Mouse (Mus musculus) embryonic facial prominence, embryonic 12.5 days (tissue): ENCODE results near the gene Ppp1r2. TPM values are rescaled to one million over a fixed set of nuclear protein-coding genes. Genes with fewer than 3 reads are reported as not detected.
"Not testable (repeated sequence)": the region's sequence is repeated elsewhere in the genome, so short reads cannot be mapped to it uniquely, and the experiment has no call there.

ENCODE experiments used
- ATAC-seq: fragments of 200-750 bp; cut with Nextera tagmentation; 2 replicates; pipeline ENCODE4 v1.8.0; 2017; ENCODE audit not compliant: insufficient number of reproducible peaks, insufficient read depth, low FRiP score, low TSS enrichment
- H3K27ac ChIP-seq: fragments of 300-500 bp; sonication (generic); 2 replicates; pipeline ENCODE4 v1.5.1; 2016; ENCODE audit warnings: mild to moderate bottlenecking
- H3K27me3 ChIP-seq: fragments of 300-500 bp; sonication (generic); 2 replicates; pipeline ENCODE4 v1.6.1; 2016; ENCODE audit warnings: mild to moderate bottlenecking, moderate library complexity
- H3K36me3 ChIP-seq: fragments of 300-500 bp; sonication (generic); 2 replicates; pipeline ENCODE4 v1.6.1; 2016; ENCODE audit warnings: mild to moderate bottlenecking
- H3K4me1 ChIP-seq: fragments of 300-500 bp; sonication (generic); 2 replicates; pipeline ENCODE4 v1.6.1; 2016
- H3K4me2 ChIP-seq: fragments of 300-500 bp; sonication (generic); replicated peaks from 2 replicates; pipeline ENCODE4 v1.6.1; 2016; ENCODE audit warnings: mild to moderate bottlenecking, moderate library complexity
- H3K4me3 ChIP-seq: fragments of 300-500 bp; sonication (generic); 2 replicates; pipeline ENCODE4 v1.5.1; 2016; ENCODE audit warnings: mild to moderate bottlenecking
- H3K9ac ChIP-seq: fragments of 300-500 bp; sonication (generic); 2 replicates; pipeline ENCODE4 v1.6.1; 2016; ENCODE audit warnings: mild to moderate bottlenecking, moderate library complexity
- H3K9me3 ChIP-seq: fragments of 300-500 bp; sonication (generic); 2 replicates; pipeline ENCODE4 v1.6.1; 2016; ENCODE audit warnings: mild to moderate bottlenecking, moderate library complexity
- WGBS: fragments of 180-500 bp; shearing (Covaris S2); methylation state at CpG from one replicate; pipeline ENCODE4 v1.1.7; 2016; 5-methylcytosine and 5-hydroxymethylcytosine counted together
- polyA plus RNA-seq: library from polyadenylated mRNA; unstranded; fragments of >200 nt; fragmentation: Nextera tagmentation; extraction: Ambion mirVana; gene quantifications from 2 replicates; pipeline ENCODE4 v1.2.1, GENCODE M21; 2016

Gene Ppp1r2
- 89.2 and 90.2 TPM in 2 replicates for polyA plus RNA-seq

- H3K4me3 ChIP-seq, result peak within 1 kb of the TSS; percentile 92
- H3K27ac ChIP-seq, result peak within 1 kb of the TSS; percentile 93
- peak; percentile 95 for ATAC-seq
- H3K27me3 ChIP-seq, result no peaks in the 10 kb centered on the region
- H3K4me2 ChIP-seq, result peak within 1 kb of the TSS; percentile 77
- H3K4me1 ChIP-seq, result peaks cover 23% of the 10 kb centered on the region
- H3K9ac ChIP-seq, result peak within 1 kb of the TSS; percentile 98
- 0 out of 2 replicates have a peak, but pooled peaks cover 5% of the 10 kb centered on the region for H3K36me3 ChIP-seq
- under 1% methylated on average over 82 of the region's 83 CpGs for WGBS
- H3K9me3 ChIP-seq, result no peaks in the 10 kb centered on the region
Measured at GRCm38 (mm10) chr16:31274674-31275460, at the start of gene Ppp1r2. Gene Ppp1r2, minus strand, starts transcription at chr16:31275277.

DNA sequence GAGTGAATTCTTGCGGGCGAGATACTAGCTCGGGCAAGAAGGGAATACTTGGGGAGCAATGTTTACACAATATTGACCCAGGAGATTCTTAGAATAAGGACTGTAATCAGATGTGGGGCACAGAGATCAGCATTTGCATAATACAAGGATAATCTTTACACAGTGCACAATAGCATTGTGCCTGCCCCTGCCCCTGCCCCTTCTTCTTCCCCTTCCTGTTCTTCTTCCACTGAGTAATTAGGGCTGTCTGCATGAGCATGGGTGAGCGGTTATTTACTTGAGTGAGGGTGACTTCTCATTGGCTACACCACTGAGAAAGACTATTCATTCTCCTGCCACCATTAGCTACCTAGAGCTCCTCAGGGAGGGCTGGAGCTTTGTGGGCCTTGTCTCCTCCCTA, 46.4 kb upstream of the Ppp1r2 start:
- Histone ChIP-seq H3K4me1 (peaks cover 7% of the 10 kb centered on the region; the same call in 1 of the 2 replicates), H3K4me3 (no peak overlapping the region), H3K36me3 (no peaks in the 10 kb centered on the region), H3K27ac (no peak overlapping the region), H3K27me3 (no peaks in the 10 kb centered on the region), H3K4me2 (no peak overlapping the region), H3K9ac (no peak overlapping the region), H3K9me3 (no peaks in the 10 kb centered on the region)
- WGBS, result 71% methylated on average over 4 of the region's 4 CpGs
- ATAC-seq, result no peak

GRCm38 (mm10) chr16:31320954-31321353, 45.9 kb upstream of the Ppp1r2 start:
- ATAC-seq, result no peak
- 71% methylated on average over 7 of the region's 7 CpGs for whole genome bisulfite sequencing
- H3K27me3 ChIP-seq, result no peaks in the 10 kb centered on the region
- no peaks in the 10 kb centered on the region for H3K9me3 ChIP-seq
- H3K4me3 ChIP-seq, result no peak overlapping the region
- no peak overlapping the region for H3K27ac ChIP-seq
- no peak overlapping the region for H3K9ac ChIP-seq
- peaks cover 10% of the 10 kb centered on the region for H3K4me1 ChIP-seq
- no peaks in the 10 kb centered on the region for H3K36me3 ChIP-seq
- no peak overlapping the region for H3K4me2 ChIP-seq

DNA sequence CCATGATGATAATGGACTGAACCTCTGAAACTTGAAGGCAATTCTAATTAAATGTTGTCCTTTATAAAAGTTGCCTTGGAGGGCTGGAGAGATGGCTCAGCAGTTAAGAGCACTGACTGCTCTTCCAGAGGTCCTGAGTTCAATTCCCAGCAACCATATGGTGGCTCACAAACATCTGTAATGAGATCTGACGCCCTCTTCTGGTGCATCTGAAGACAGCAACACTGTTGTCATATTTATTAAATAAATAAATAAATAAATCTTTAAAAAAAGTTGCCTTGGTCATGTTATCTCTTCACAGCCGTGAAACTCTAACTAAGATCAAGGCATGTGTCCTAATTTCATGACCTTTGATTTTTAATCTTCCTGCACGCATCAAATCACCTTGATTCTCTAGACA, 44.6 kb upstream of the Ppp1r2 start:
- not testable (repeated sequence) for H3K27me3 ChIP-seq, H3K9me3 ChIP-seq, ATAC-seq, H3K36me3 ChIP-seq, H3K4me3 ChIP-seq, H3K9ac ChIP-seq, H3K27ac ChIP-seq, H3K4me2 ChIP-seq
- H3K4me1 ChIP-seq, result peaks cover 16% of the 10 kb centered on the region
- WGBS, result 76% methylated on average over 3 of the region's 3 CpGs

DNA sequence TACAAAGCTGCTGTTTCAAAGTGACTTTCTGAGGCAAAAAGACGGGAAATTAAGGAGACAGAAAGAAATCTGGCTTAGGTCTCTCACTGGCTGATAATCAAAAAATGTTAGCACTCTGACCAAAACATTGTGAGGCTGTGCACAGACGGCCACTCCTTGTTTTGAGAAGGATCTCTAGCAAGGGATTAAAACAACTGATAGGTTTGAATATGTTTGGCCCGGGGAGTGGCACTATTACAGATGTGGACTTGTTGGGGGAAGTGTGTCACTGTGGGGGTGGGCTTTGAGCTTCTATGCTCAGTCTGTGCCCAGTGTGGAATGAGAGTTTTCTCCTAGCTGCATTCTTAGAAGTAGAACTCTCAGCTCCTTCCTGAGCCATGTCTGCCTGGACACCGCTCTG, 44.2 kb upstream of the Ppp1r2 start:
- no peak overlapping the region for H3K9ac ChIP-seq
- H3K36me3 ChIP-seq, result no peaks in the 10 kb centered on the region
- no peak for ATAC-seq
- no peaks in the 10 kb centered on the region for H3K27me3 ChIP-seq
- H3K9me3 ChIP-seq, result no peaks in the 10 kb centered on the region
- no peak overlapping the region for H3K27ac ChIP-seq
- peaks cover 20% of the 10 kb centered on the region for H3K4me1 ChIP-seq
- no peak overlapping the region for H3K4me3 ChIP-seq
- H3K4me2 ChIP-seq, result no peak overlapping the region
- 61% methylated on average over 4 of the region's 4 CpGs for WGBS

- Histone ChIP-seq H3K4me2 (no peak overlapping the region), H3K36me3 (no peaks in the 10 kb centered on the region), H3K4me3 (no peak overlapping the region), H3K9ac (no peak overlapping the region), H3K4me1 (peaks cover 28% of the 10 kb centered on the region), H3K9me3 (no peaks in the 10 kb centered on the region), H3K27me3 (no peaks in the 10 kb centered on the region), H3K27ac (no peak overlapping the region)
- 46% methylated on average over 2 of the region's 2 CpGs for WGBS
- no peak for ATAC-seq
Measured at GRCm38 (mm10) chr16:31318418-31318817, 43.3 kb upstream of the Ppp1r2 start.

- H3K27me3 ChIP-seq, H3K4me3 ChIP-seq, H3K9me3 ChIP-seq, H3K36me3 ChIP-seq, H3K9ac ChIP-seq, H3K4me2 ChIP-seq, ATAC-seq: not testable (repeated sequence)
- Histone ChIP-seq H3K27ac (peak overlapping the region; percentile 63; the same call in 1 of the 2 replicates), H3K4me1 (peaks cover 28% of the 10 kb centered on the region)
- WGBS, result 38% methylated on average over 12 of the region's 12 CpGs
Measured at GRCm38 (mm10) chr16:31316246-31317143, 41.4 kb upstream of the Ppp1r2 start.

DNA sequence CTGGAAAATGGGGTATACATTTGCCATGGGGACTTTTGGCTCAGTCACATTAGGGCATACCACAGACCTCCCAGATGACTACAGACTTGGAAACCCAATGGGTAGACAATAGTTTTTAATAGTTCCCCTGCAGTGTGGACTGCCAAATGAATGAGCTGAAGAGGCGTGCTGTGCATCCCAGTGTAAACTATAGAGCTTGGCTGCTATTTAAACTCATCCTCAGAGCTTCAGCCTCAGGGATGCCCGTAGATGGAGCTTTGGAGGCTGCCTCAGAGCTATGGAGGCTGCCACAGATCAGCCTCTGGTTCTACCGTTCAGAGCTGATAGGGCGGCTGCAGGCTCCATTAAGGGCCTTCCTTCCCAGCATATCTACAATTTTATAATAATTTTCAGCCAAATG, 40.2 kb upstream of the Ppp1r2 start:
- H3K9me3 ChIP-seq, result no peaks in the 10 kb centered on the region
- no peak overlapping the region for H3K4me3 ChIP-seq
- 0 out of 2 replicates have a peak overlapping the region, but pooled peaks have one; percentile 9 for H3K4me2 ChIP-seq
- peak overlapping the region; percentile 84 for H3K27ac ChIP-seq
- no peaks in the 10 kb centered on the region for H3K36me3 ChIP-seq
- no peaks in the 10 kb centered on the region for H3K27me3 ChIP-seq
- ATAC-seq, result no peak
- no peak overlapping the region for H3K9ac ChIP-seq
- WGBS, result 83% methylated on average over 4 of the region's 4 CpGs
- peaks cover 28% of the 10 kb centered on the region for H3K4me1 ChIP-seq

- Histone ChIP-seq H3K27me3 (no peaks in the 10 kb centered on the region), H3K4me2 (peak within 1 kb of the TSS; percentile 19), H3K36me3 (no peaks in the 10 kb centered on the region), H3K4me3 (no peak within 1 kb of the TSS), H3K27ac (peak within 1 kb of the TSS; percentile 84), H3K9me3 (no peaks in the 10 kb centered on the region), H3K4me1 (peaks cover 28% of the 10 kb centered on the region), H3K9ac (no peak within 1 kb of the TSS)
- 26% methylated on average over 9 of the region's 9 CpGs for WGBS
- no peak for ATAC-seq
Measured at GRCm38 (mm10) chr16:31314497-31315233, 39.6 kb upstream of the Ppp1r2 start, which contains the start of gene Apod. Gene Apod, minus strand, starts transcription at chr16:31314808.

- H3K9me3 ChIP-seq, result no peaks in the 10 kb centered on the region
- H3K36me3 ChIP-seq, result no peaks in the 10 kb centered on the region
- 16% methylated on average over 2 of the region's 2 CpGs for WGBS
- no peak overlapping the region for H3K4me3 ChIP-seq
- no peak overlapping the region for H3K4me2 ChIP-seq
- ATAC-seq, result no peak
- H3K27ac ChIP-seq, result peak overlapping the region; percentile 84; the same call in 1 of the 2 replicates
- H3K4me1 ChIP-seq, result peaks cover 28% of the 10 kb centered on the region
- no peaks in the 10 kb centered on the region for H3K27me3 ChIP-seq
- H3K9ac ChIP-seq, result no peak overlapping the region
Measured at GRCm38 (mm10) chr16:31313611-31314010, 38.5 kb upstream of the Ppp1r2 start.

GRCm38 (mm10) chr16:31312296-31312695, 37.2 kb upstream of the Ppp1r2 start:
- Histone ChIP-seq H3K27me3 (no peaks in the 10 kb centered on the region), H3K9ac (no peak overlapping the region), H3K4me2 (no peak overlapping the region), H3K27ac (no peak overlapping the region), H3K36me3 (no peaks in the 10 kb centered on the region), H3K4me1 (peaks cover 28% of the 10 kb centered on the region), H3K9me3 (no peaks in the 10 kb centered on the region), H3K4me3 (no peak overlapping the region)
- no peak for ATAC-seq
- WGBS, result 76% methylated on average over 3 of the region's 3 CpGs
